Mouse (Mus musculus) neural tube, postnatal 0 days (tissue): Measurements from ENCODE around the gene Olfr1341. TPM values are rescaled to one million over a fixed set of nuclear protein-coding genes. Genes with fewer than 3 reads are reported as not detected.

Source experiments
- polyA plus RNA-seq: library from polyadenylated mRNA; unstranded; fragments of >200 nt; fragmentation: Nextera tagmentation; extraction: Ambion mirVana; gene quantifications from 2 replicates; pipeline ENCODE4 v1.2.1, GENCODE M21; 2015

Olfr1341 gene
- polyA plus RNA-seq, result not detected in 2 replicates

GRCm38 (mm10) chr4:118703223-118703622 lies at the start of gene Olfr1341:
Gene Olfr1341, plus strand, starts transcription at chr4:118703523.

DNA sequence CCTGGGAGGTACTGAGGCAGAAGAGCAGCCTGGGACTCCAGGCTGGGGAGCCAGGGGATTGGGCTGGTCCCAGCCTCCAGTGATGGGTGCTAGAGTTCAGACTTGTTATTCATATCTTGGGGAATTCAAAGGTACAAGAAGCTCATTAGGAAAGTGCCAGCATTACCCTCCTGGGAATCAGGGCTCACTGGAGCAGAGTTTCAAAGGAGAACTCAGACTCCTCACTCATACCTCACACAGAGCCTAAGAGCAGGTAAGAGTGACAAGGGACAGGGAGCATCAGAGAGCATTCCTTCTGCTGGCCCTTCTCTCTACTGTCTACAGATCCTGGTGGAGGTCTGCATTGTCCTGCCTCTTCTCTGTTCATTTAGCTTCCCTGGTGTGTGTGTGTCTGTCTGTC lies 44.7 kb upstream of the Olfr1341 start, which contains the start of gene Olfr62:
Gene Olfr62 (plus strand): TSS at position 301 of the 400 bp plus-strand sequence.

GRCm38 (mm10) chr4:118692412-118692973 lies 10.8 kb upstream of the Olfr1341 start, which contains the start of gene Olfr1342:
Gene Olfr1342, minus strand, starts transcription at chr4:118692756.

DNA sequence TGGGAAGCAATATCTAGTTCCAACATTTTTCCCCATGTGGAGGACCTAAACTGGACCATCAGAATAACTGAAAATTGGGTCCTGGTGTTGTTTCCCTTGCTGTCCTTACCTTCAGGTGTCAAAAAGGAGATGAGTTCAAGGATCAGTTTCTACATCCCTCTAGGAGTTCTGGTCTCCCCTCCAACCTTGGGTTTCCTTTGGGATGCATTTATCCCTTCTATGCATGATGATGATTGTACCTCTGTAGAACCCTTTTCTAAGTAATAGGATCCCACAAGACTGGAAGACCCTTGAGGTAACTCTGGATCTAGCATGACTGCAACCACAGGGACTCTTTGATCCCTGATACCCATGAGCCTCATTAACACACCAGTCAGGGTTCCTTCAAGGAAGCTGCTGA lies 16.5 kb downstream of the Olfr1341 start, which contains the start of gene Olfr1340:
Gene Olfr1340 (plus strand): TSS at position 301 of the 400 bp plus-strand sequence.

GRCm38 (mm10) chr4:118731875-118732274 lies 28.6 kb downstream of the Olfr1341 start, which contains the start of gene Olfr1339:
Gene Olfr1339, plus strand, starts transcription at chr4:118732175.

DNA sequence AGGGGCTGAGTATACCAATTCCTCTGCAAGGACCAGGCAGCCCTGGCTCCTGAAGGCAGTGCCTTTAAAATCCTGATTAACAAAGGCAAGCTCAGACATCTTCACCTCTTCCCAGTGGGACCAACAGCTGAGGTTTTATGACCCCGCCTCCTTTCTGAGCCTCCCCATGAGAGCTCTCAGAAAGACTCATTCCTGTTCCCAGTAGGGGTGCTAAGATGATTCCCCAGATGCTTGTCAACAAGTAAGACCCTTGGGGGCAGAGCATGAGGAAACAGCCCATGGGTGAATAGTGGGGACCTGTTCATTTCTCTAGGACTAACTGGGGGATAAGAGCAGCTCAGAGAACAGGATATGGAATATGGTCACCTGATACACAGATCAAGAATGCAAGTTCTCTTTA lies 55.3 kb downstream of the Olfr1341 start, which contains the start of gene Olfr1338:
Gene Olfr1338 (minus strand): TSS at position 101 of the 400 bp plus-strand sequence.

Other genes starting within 250 kb of the Olfr1341 start
- gene Mpl, start 246.0 kb upstream of the Olfr1341 start, polyA plus RNA-seq, result 0.14 and 0.22 TPM in 2 replicates
- 9.8 and 11.7 TPM in 2 replicates for gene Tie1, start 213.5 kb upstream of the Olfr1341 start, polyA plus RNA-seq
- gene 2610528J11Rik, start 176.5 kb upstream of the Olfr1341 start, polyA plus RNA-seq, result not detected in 2 replicates
- 0.47 and 1.1 TPM in 2 replicates for gene Tmem125, start 159.5 kb upstream of the Olfr1341 start, polyA plus RNA-seq
- 1.2 and 1.3 TPM in 2 replicates for gene Cfap57, start 82.7 kb upstream of the Olfr1341 start, polyA plus RNA-seq
- 80.3 and 86.1 TPM in 2 replicates for gene Ebna1bp2, start 82.7 kb upstream of the Olfr1341 start, polyA plus RNA-seq
- gene Olfr62, start 44.6 kb upstream of the Olfr1341 start, polyA plus RNA-seq, result not detected in 2 replicates
- gene Olfr1342, start 10.8 kb upstream of the Olfr1341 start, polyA plus RNA-seq, result not detected in 2 replicates
- gene Olfr1340, start 16.6 kb downstream of the Olfr1341 start, polyA plus RNA-seq, result not detected in 2 replicates
- gene Olfr1339, start 28.7 kb downstream of the Olfr1341 start, polyA plus RNA-seq, result not detected in 2 replicates
- not detected in 2 replicates for gene Olfr1338, start 55.2 kb downstream of the Olfr1341 start, polyA plus RNA-seq
- gene Olfr1337, start 79.1 kb downstream of the Olfr1341 start, polyA plus RNA-seq, result not detected in 2 replicates
- gene Olfr1335, start 106.4 kb downstream of the Olfr1341 start, polyA plus RNA-seq, result not detected in 2 replicates
- gene Olfr1333, start 132.8 kb downstream of the Olfr1341 start, polyA plus RNA-seq, result not detected in 2 replicates
- gene Olfr1331, start 161.1 kb downstream of the Olfr1341 start, polyA plus RNA-seq, result not detected in 2 replicates
- not detected in 2 replicates for gene Olfr1330, start 185.1 kb downstream of the Olfr1341 start, polyA plus RNA-seq
- gene Olfr1329, start 213.9 kb downstream of the Olfr1341 start, polyA plus RNA-seq, result not detected in 2 replicates
- not detected in 2 replicates for gene Olfr1328, start 235.1 kb downstream of the Olfr1341 start, polyA plus RNA-seq